Mouse (Mus musculus): ENCODE measurements around the gene Amigo2.

DNA sequence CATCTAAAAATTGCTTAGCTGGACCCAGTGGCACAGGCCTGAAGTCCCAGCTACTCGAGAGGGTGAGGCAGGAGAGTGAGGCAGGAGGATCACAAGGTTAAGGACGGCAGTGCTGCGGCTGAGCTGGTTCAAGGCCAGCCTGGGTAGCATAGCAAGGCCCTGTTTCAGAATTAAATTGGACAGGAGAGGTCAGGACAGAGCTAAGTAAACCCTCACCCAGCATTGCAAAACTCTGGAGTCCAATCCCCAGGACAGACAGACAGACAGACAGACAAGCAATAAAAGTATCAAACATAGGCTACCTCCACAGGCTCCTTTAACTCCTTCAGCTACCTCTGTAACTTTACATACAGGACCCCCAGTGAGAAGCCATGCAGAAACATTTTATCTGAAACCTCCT is 42.2 kb downstream of the Amigo2 start:
- no peak for TF ChIP-seq ETS1 (conservative IDR thresholded peaks at IDR 0.05; ENCODE audit: low read depth, low read length)
- no peak for TF ChIP-seq CTCF (conservative IDR thresholded peaks at IDR 0.05 in 1 of 2, IDR thresholded peaks at IDR 0.05 in 1 of 2; ENCODE audit: low read depth in 2 of 2, low read length in 2 of 2)
- no peak for TF ChIP-seq JUN (IDR thresholded peaks at IDR 0.05; ENCODE audit: insufficient read depth, low read depth, low read length)
- TF ChIP-seq UBTF (IDR thresholded peaks at IDR 0.05; ENCODE audit: low read depth, low read length), result no peak
- TF ChIP-seq POLR2A (IDR thresholded peaks at IDR 0.05; ENCODE audit: low read depth, low read length), result no peak
- TF ChIP-seq NRF1 (IDR thresholded peaks at IDR 0.05; ENCODE audit: low read depth, low read length), result no peak
- TF ChIP-seq SIN3A (IDR thresholded peaks at IDR 0.05; ENCODE audit: low read length), result no peak
